Mouse (Mus musculus) lung, embryonic 14.5 days (tissue): ENCODE measurements at regions not wholly inside any gene's neighbourhood (a gene's known extent, or its start where the extent isn't known, plus 50 kb on each side); places are given as distances from the start of the nearest gene placed in this dataset.

Source experiments
- ATAC-seq: fragments of 200-750 bp; cut with Nextera tagmentation; 2 replicates; pipeline ENCODE4 v1.8.0; 2017; ENCODE audit warnings: mild to moderate bottlenecking, moderate TSS enrichment, moderate library complexity; ENCODE audit not compliant: insufficient read depth
- DNase-seq: peaks from one replicate; pipeline ENCODE4 v3.0.0-alpha.2; 2015
- H3K27ac ChIP-seq: fragments of 300-500 bp; sonication (generic); 2 replicates; pipeline ENCODE4 v1.5.1; 2014; ENCODE audit warnings: low read depth, mild to moderate bottlenecking, moderate library complexity
- H3K27me3 ChIP-seq: fragments of 300-500 bp; sonication (generic); 2 replicates; pipeline ENCODE4 v1.6.1; 2014; ENCODE audit warnings: low read length, control low read depth; ENCODE audit not compliant: insufficient read depth
- H3K36me3 ChIP-seq: fragments of 300-500 bp; sonication (generic); 2 replicates; pipeline ENCODE4 v1.6.1; 2014; ENCODE audit warnings: control low read depth; ENCODE audit not compliant: insufficient read depth
- H3K4me1 ChIP-seq: fragments of 300-500 bp; sonication (generic); 2 replicates; pipeline ENCODE4 v1.6.1; 2014; ENCODE audit warnings: antibody characterized with exemption, control low read depth; ENCODE audit not compliant: insufficient read depth
- H3K4me2 ChIP-seq: fragments of 300-500 bp; sonication (generic); 2 replicates; pipeline ENCODE4 v1.6.1; 2014; ENCODE audit warnings: mild to moderate bottlenecking
- H3K4me3 ChIP-seq: fragments of 300-500 bp; sonication (generic); 2 replicates; pipeline ENCODE4 v1.5.1; 2014; ENCODE audit warnings: low read depth, low read length
- H3K9ac ChIP-seq: fragments of 300-500 bp; sonication (generic); 2 replicates; pipeline ENCODE4 v1.6.1; 2014
- H3K9me3 ChIP-seq: fragments of 300-500 bp; sonication (generic); 2 replicates; pipeline ENCODE4 v1.6.1; 2016; ENCODE audit warnings: low read depth, low read length, control low read depth
- CTCF ChIP-seq: IDR thresholded peaks from 2 replicates; pipeline ENCODE4 v1.5.1; 2016; ENCODE audit warnings: antibody characterized with exemption, low read depth
- WGBS: fragments of 180-500 bp; shearing (Covaris S2); extraction: QIAGEN DNeasy Blood & Tissue Kit; methylation state at CpG from one replicate; pipeline ENCODE4 v1.1.7; 2014; 5-methylcytosine and 5-hydroxymethylcytosine counted together

GRCm38 (mm10) chr3:130999818-131000217 lies 110.5 kb upstream of the Lef1 start:
- TF ChIP-seq CTCF, result no peak
- Histone ChIP-seq H3K4me2 (no peak overlapping the region), H3K27ac (no peak overlapping the region), H3K9me3 (no peaks in the 10 kb centered on the region), H3K36me3 (no peaks in the 10 kb centered on the region), H3K27me3 (no peaks in the 10 kb centered on the region), H3K9ac (no peak overlapping the region), H3K4me1 (no peaks in the 10 kb centered on the region), H3K4me3 (no peak overlapping the region)
- no peak for ATAC-seq
- DNase-seq, result no peak
- WGBS, result 66% methylated on average over 6 of the region's 6 CpGs

- Histone ChIP-seq H3K4me3 (no peak overlapping the region), H3K9ac (no peak overlapping the region), H3K27me3 (no peaks in the 10 kb centered on the region), H3K4me1 (no peaks in the 10 kb centered on the region), H3K27ac (no peak overlapping the region), H3K4me2 (no peak overlapping the region), H3K36me3 (no peaks in the 10 kb centered on the region), H3K9me3 (no peaks in the 10 kb centered on the region)
- whole genome bisulfite sequencing, result 46% methylated on average over 10 of the region's 10 CpGs
- ATAC-seq (no peak), DNase-seq (no peak)
- TF ChIP-seq CTCF, result no peak
Measured at GRCm38 (mm10) chr3:130998433-130998832, 111.8 kb upstream of the Lef1 start.

- no peak for DNase-seq
- Histone ChIP-seq H3K4me3 (no peak overlapping the region), H3K4me1 (no peaks in the 10 kb centered on the region), H3K9ac (no peak overlapping the region), H3K27me3 (no peaks in the 10 kb centered on the region), H3K36me3 (no peaks in the 10 kb centered on the region), H3K4me2 (no peak overlapping the region), H3K27ac (no peak overlapping the region), H3K9me3 (no peaks in the 10 kb centered on the region)
- no peak for ATAC-seq
- TF ChIP-seq CTCF, result no peak
- WGBS, result 64% methylated on average over 11 of the region's 11 CpGs
Measured at GRCm38 (mm10) chr3:130996786-130997185, 113.5 kb upstream of the Lef1 start.

GRCm38 (mm10) chr3:130991971-130992370 lies 118.3 kb upstream of the Lef1 start:
- H3K4me1 ChIP-seq, result no peaks in the 10 kb centered on the region
- ATAC-seq (no peak), DNase-seq (no peak)
- H3K4me2 ChIP-seq, result no peak overlapping the region
- H3K36me3 ChIP-seq, result no peaks in the 10 kb centered on the region
- no peak overlapping the region for H3K4me3 ChIP-seq
- H3K27ac ChIP-seq, result no peak overlapping the region
- H3K9me3 ChIP-seq, result no peaks in the 10 kb centered on the region
- no peak for TF ChIP-seq CTCF
- no peak overlapping the region for H3K9ac ChIP-seq
- WGBS, result 61% methylated on average over 9 of the region's 9 CpGs
- no peaks in the 10 kb centered on the region for H3K27me3 ChIP-seq

- H3K9me3 ChIP-seq, result no peaks in the 10 kb centered on the region; the same call in 1 of the 2 replicates
- H3K4me1 ChIP-seq, result peaks cover 4% of the 10 kb centered on the region; the same call in 1 of the 2 replicates
- no peaks in the 10 kb centered on the region for H3K27me3 ChIP-seq
- DNase-seq (peak; percentile 38), ATAC-seq (no peak; the same call in 1 of the 2 replicates)
- H3K36me3 ChIP-seq, result no peaks in the 10 kb centered on the region
- H3K4me3 ChIP-seq, result no peak overlapping the region
- no peak overlapping the region for H3K4me2 ChIP-seq
- H3K27ac ChIP-seq, result no peak overlapping the region
- no peak overlapping the region for H3K9ac ChIP-seq
- no peak for TF ChIP-seq CTCF
- 61% methylated on average over 2 of the region's 2 CpGs for WGBS
Measured at GRCm38 (mm10) chr3:130986708-130987107, 123.6 kb upstream of the Lef1 start.

- Histone ChIP-seq H3K9ac (no peak overlapping the region), H3K4me2 (no peak overlapping the region), H3K4me1 (peaks cover 4% of the 10 kb centered on the region; the same call in 1 of the 2 replicates), H3K9me3 (no peaks in the 10 kb centered on the region; the same call in 1 of the 2 replicates), H3K4me3 (no peak overlapping the region), H3K36me3 (no peaks in the 10 kb centered on the region), H3K27me3 (no peaks in the 10 kb centered on the region), H3K27ac (no peak overlapping the region)
- ATAC-seq (no peak), DNase-seq (no peak)
- no peak for TF ChIP-seq CTCF
- whole genome bisulfite sequencing, result 96% methylated on average over 2 of the region's 2 CpGs
Measured at GRCm38 (mm10) chr3:130986101-130986500, 124.2 kb upstream of the Lef1 start.

- no peak for TF ChIP-seq CTCF
- no peak overlapping the region for H3K4me3 ChIP-seq
- no peaks in the 10 kb centered on the region for H3K27me3 ChIP-seq
- H3K4me1 ChIP-seq, result peaks cover 2% of the 10 kb centered on the region; the same call in 1 of the 2 replicates
- H3K9ac ChIP-seq, result no peak overlapping the region
- no peaks in the 10 kb centered on the region for H3K36me3 ChIP-seq
- no peak overlapping the region for H3K4me2 ChIP-seq
- H3K27ac ChIP-seq, result no peak overlapping the region
- ATAC-seq (no peak), DNase-seq (no peak)
- H3K9me3 ChIP-seq, result no peaks in the 10 kb centered on the region; the same call in 1 of the 2 replicates
Measured at GRCm38 (mm10) chr3:130981566-130981965, 128.7 kb upstream of the Lef1 start.

GRCm38 (mm10) chr3:130978986-130979642 lies 131.2 kb upstream of the Lef1 start:
- no peaks in the 10 kb centered on the region for H3K36me3 ChIP-seq
- no peak overlapping the region for H3K4me3 ChIP-seq
- no peaks in the 10 kb centered on the region for H3K4me1 ChIP-seq
- H3K9me3 ChIP-seq, result no peaks in the 10 kb centered on the region
- TF ChIP-seq CTCF, result no peak
- ATAC-seq, result peak; percentile 11; the same call in 1 of the 2 replicates
- DNase-seq, result no peak
- no peaks in the 10 kb centered on the region for H3K27me3 ChIP-seq
- H3K27ac ChIP-seq, result no peak overlapping the region
- H3K9ac ChIP-seq, result no peak overlapping the region
- no peak overlapping the region for H3K4me2 ChIP-seq
- WGBS, result 62% methylated on average over 14 of the region's 14 CpGs
